Mouse (Mus musculus): Measurements from ENCODE around the gene Npffr2. TPM values are rescaled to one million over a fixed set of nuclear protein-coding genes. Genes with fewer than 3 reads are reported as not detected.
"Not testable (repeated sequence)": the region's sequence is repeated elsewhere in the genome, so short reads cannot be mapped to it uniquely, and the experiment has no call there.

The Npffr2 gene
- polyA plus RNA-seq, 1 experiment from 2014 or later: 0.11 TPM

DNA sequence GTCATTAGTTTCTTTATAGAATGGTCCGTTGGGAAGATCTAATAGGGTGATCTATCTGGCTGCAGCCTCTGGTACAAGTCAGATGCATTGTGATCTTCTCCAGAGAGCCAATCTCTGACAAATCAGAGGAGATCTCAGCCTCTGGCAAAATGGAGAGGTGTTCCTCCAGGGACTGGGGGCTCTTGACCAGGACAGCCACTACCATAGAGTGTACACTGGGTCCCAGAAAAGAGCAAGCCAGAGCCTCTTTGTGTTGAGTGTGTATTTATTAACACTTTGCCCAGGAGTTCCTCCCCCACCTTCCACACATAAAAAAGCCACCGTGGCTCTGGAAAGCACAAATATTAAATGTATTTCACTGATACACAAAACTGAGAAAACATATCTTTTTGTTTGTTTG lies 2.2 kb downstream of the Npffr2 start:
- TF ChIP-seq CTCF (IDR thresholded peaks at IDR 0.05; ENCODE audit: low read depth): no peak
- ATAC-seq (replicated peaks; ENCODE audit: low FRiP score, low read depth) (no peak), DNase-seq (ENCODE audit: low spot score) (no peak)
- H3K9me3 ChIP-seq (replicated peaks; ENCODE audit: low read length): no peaks in the 10 kb centered on the region
- H3K4me2 ChIP-seq (ENCODE audit: low read length): no peak overlapping the region
- 0 out of 2 replicates have a peak, but pooled peaks cover 3% of the 10 kb centered on the region for H3K27me3 ChIP-seq (ENCODE audit: insufficient read depth, low read length)
- no peak overlapping the region for H3K9ac ChIP-seq (ENCODE audit: low read depth, low read length)
- H3K36me3 ChIP-seq (ENCODE audit: insufficient read depth, low read length): no peaks in the 10 kb centered on the region
- no peak overlapping the region for H3K4me3 ChIP-seq (replicated peaks; ENCODE audit: low read depth, low read length)
- WGBS: 44% methylated on average over 2 of the region's 2 CpGs
- no peak overlapping the region for H3K27ac ChIP-seq
- H3K4me1 ChIP-seq (replicated peaks; ENCODE audit: insufficient read depth, low read length): no peaks in the 10 kb centered on the region

- 89% methylated on average over 3 of the region's 3 CpGs for WGBS
- DNase-seq (ENCODE audit: low spot score) (no peak), ATAC-seq (replicated peaks; ENCODE audit: low FRiP score, low read depth) (no peak)
- Histone ChIP-seq H3K4me2 (ENCODE audit: low read length) (no peak overlapping the region), H3K4me3 (replicated peaks; ENCODE audit: low read depth, low read length) (no peak overlapping the region), H3K9ac (ENCODE audit: low read depth, low read length) (no peak overlapping the region), H3K27ac (no peak overlapping the region), H3K27me3 (ENCODE audit: insufficient read depth, low read length) (no peaks in the 10 kb centered on the region), H3K4me1 (replicated peaks; ENCODE audit: insufficient read depth, low read length) (no peaks in the 10 kb centered on the region), H3K36me3 (ENCODE audit: insufficient read depth, low read length) (no peaks in the 10 kb centered on the region), H3K9me3 (replicated peaks; ENCODE audit: low read length) (no peaks in the 10 kb centered on the region)
- no peak for TF ChIP-seq CTCF (IDR thresholded peaks at IDR 0.05; ENCODE audit: low read depth)
Measured at GRCm38 (mm10) chr5:89536018-89536417, 8.8 kb downstream of the Npffr2 start.

- ATAC-seq (replicated peaks; ENCODE audit: low FRiP score, low read depth): no peak
- Histone ChIP-seq H3K4me1 (replicated peaks; ENCODE audit: insufficient read depth, low read length) (no peaks in the 10 kb centered on the region), H3K36me3 (ENCODE audit: insufficient read depth, low read length) (no peaks in the 10 kb centered on the region), H3K27ac (no peak overlapping the region), H3K9me3 (replicated peaks; ENCODE audit: low read length) (no peaks in the 10 kb centered on the region), H3K27me3 (ENCODE audit: insufficient read depth, low read length) (no peaks in the 10 kb centered on the region), H3K4me3 (replicated peaks; ENCODE audit: low read depth, low read length) (no peak overlapping the region), H3K9ac (ENCODE audit: low read depth, low read length) (no peak overlapping the region), H3K4me2 (ENCODE audit: low read length) (no peak overlapping the region)
- no peak for TF ChIP-seq CTCF (IDR thresholded peaks at IDR 0.05; ENCODE audit: low read depth)
- no peak for DNase-seq (ENCODE audit: low spot score)
- 77% methylated on average over 3 of the region's 3 CpGs for WGBS
Measured at GRCm38 (mm10) chr5:89542472-89542871, 15.2 kb downstream of the Npffr2 start.

GRCm38 (mm10) chr5:89543476-89543875 lies 16.2 kb downstream of the Npffr2 start:
- H3K4me3 ChIP-seq (replicated peaks; ENCODE audit: low read depth, low read length): no peak overlapping the region
- H3K36me3 ChIP-seq (ENCODE audit: insufficient read depth, low read length): no peaks in the 10 kb centered on the region
- H3K27ac ChIP-seq: no peak overlapping the region
- DNase-seq (ENCODE audit: low spot score): peak; percentile 69
- no peak overlapping the region for H3K9ac ChIP-seq (ENCODE audit: low read depth, low read length)
- TF ChIP-seq CTCF (IDR thresholded peaks at IDR 0.05; ENCODE audit: low read depth): peak; percentile 79
- no peaks in the 10 kb centered on the region for H3K9me3 ChIP-seq (replicated peaks; ENCODE audit: low read length)
- 43% methylated on average over 2 of the region's 2 CpGs for WGBS
- no peaks in the 10 kb centered on the region for H3K4me1 ChIP-seq (replicated peaks; ENCODE audit: insufficient read depth, low read length)
- H3K27me3 ChIP-seq (ENCODE audit: insufficient read depth, low read length): no peaks in the 10 kb centered on the region
- no peak overlapping the region for H3K4me2 ChIP-seq (ENCODE audit: low read length)
- ATAC-seq (replicated peaks; ENCODE audit: low FRiP score, low read depth): 0 out of 2 replicates have a peak, but pooled peaks have one; percentile 52

- not testable (repeated sequence) for H3K9ac ChIP-seq (ENCODE audit: low read depth, low read length); H3K9me3 ChIP-seq (replicated peaks; ENCODE audit: low read length); H3K36me3 ChIP-seq (ENCODE audit: insufficient read depth, low read length); H3K4me1 ChIP-seq (replicated peaks; ENCODE audit: insufficient read depth, low read length); H3K27me3 ChIP-seq (ENCODE audit: insufficient read depth, low read length); H3K4me2 ChIP-seq (ENCODE audit: low read length); ATAC-seq (replicated peaks; ENCODE audit: low FRiP score, low read depth); H3K4me3 ChIP-seq (replicated peaks; ENCODE audit: low read depth, low read length); DNase-seq (ENCODE audit: low spot score); H3K27ac ChIP-seq
- WGBS: 41% methylated on average over 4 of the region's 4 CpGs
Measured at GRCm38 (mm10) chr5:89559118-89559517, 31.9 kb downstream of the Npffr2 start.

GRCm38 (mm10) chr5:89561381-89561780 lies 34.2 kb downstream of the Npffr2 start:
- Histone ChIP-seq H3K9me3 (replicated peaks; ENCODE audit: low read length) (no peaks in the 10 kb centered on the region), H3K4me2 (ENCODE audit: low read length) (no peak overlapping the region), H3K36me3 (ENCODE audit: insufficient read depth, low read length) (no peaks in the 10 kb centered on the region), H3K9ac (ENCODE audit: low read depth, low read length) (no peak overlapping the region), H3K27ac (no peak overlapping the region), H3K4me3 (replicated peaks; ENCODE audit: low read depth, low read length) (no peak overlapping the region), H3K27me3 (ENCODE audit: insufficient read depth, low read length) (no peaks in the 10 kb centered on the region), H3K4me1 (replicated peaks; ENCODE audit: insufficient read depth, low read length) (no peaks in the 10 kb centered on the region)
- no peak for TF ChIP-seq CTCF (IDR thresholded peaks at IDR 0.05; ENCODE audit: low read depth)
- no peak for ATAC-seq (replicated peaks; ENCODE audit: low FRiP score, low read depth)
- no peak for DNase-seq (ENCODE audit: low spot score)

GRCm38 (mm10) chr5:89578678-89579077 lies 51.4 kb downstream of the Npffr2 start:
- DNase-seq (ENCODE audit: low spot score): no peak
- Histone ChIP-seq H3K4me3 (replicated peaks; ENCODE audit: low read depth, low read length) (no peak overlapping the region), H3K4me1 (replicated peaks; ENCODE audit: insufficient read depth, low read length) (no peaks in the 10 kb centered on the region), H3K27ac (no peak overlapping the region), H3K9me3 (replicated peaks; ENCODE audit: low read length) (no peaks in the 10 kb centered on the region), H3K9ac (ENCODE audit: low read depth, low read length) (no peak overlapping the region), H3K4me2 (ENCODE audit: low read length) (no peak overlapping the region), H3K27me3 (ENCODE audit: insufficient read depth, low read length) (no peaks in the 10 kb centered on the region), H3K36me3 (ENCODE audit: insufficient read depth, low read length) (no peaks in the 10 kb centered on the region)
- TF ChIP-seq CTCF (IDR thresholded peaks at IDR 0.05; ENCODE audit: low read depth): no peak
- WGBS: 67% methylated on average over 1 of the region's 1 CpGs
- no peak for ATAC-seq (replicated peaks; ENCODE audit: low FRiP score, low read depth)
